Mouse (Mus musculus) cerebellum, adult 9-10 months (tissue): Measurements from ENCODE around the gene Slc30a1.

Experiments
- DNase-seq: peaks from one replicate; pipeline ENCODE4 v3.0.0; 2022

Gene Slc30a1

GRCm38 (mm10) chr1:191945756-191946155, 39.2 kb downstream of the Slc30a1 start:
- no peak for DNase-seq

- no peak for DNase-seq
Observed at GRCm38 (mm10) chr1:191946261-191946660, 39.7 kb downstream of the Slc30a1 start.

- DNase-seq = no peak
Observed at GRCm38 (mm10) chr1:191946835-191947234, 40.3 kb downstream of the Slc30a1 start.

GRCm38 (mm10) chr1:191947796-191948195, 41.2 kb downstream of the Slc30a1 start:
- no peak for DNase-seq

GRCm38 (mm10) chr1:191948600-191948999, 42.0 kb downstream of the Slc30a1 start:
- DNase-seq = no peak

GRCm38 (mm10) chr1:191950611-191951010, 44.0 kb downstream of the Slc30a1 start:
- DNase-seq = no peak

GRCm38 (mm10) chr1:191952733-191953335, 46.3 kb downstream of the Slc30a1 start:
- DNase-seq = no peak

GRCm38 (mm10) chr1:191955101-191955500, 48.5 kb downstream of the Slc30a1 start:
- no peak for DNase-seq

- DNase-seq = no peak
Observed at GRCm38 (mm10) chr1:191956261-191956660, 49.7 kb downstream of the Slc30a1 start.

GRCm38 (mm10) chr1:191956871-191957270, 50.3 kb downstream of the Slc30a1 start:
- no peak for DNase-seq

GRCm38 (mm10) chr1:191957321-191957720, 50.8 kb downstream of the Slc30a1 start:
- DNase-seq = peak; percentile 17

GRCm38 (mm10) chr1:191960946-191961345, 54.4 kb downstream of the Slc30a1 start:
- DNase-seq = no peak
